ENCODE assay signal across 20 mouse cellular contexts in genomic region chr10:85372108-85372507, GRCm38 (mm10).
"Had no signal": no experiment of that assay in that cellular context is flagged by ENCODE, and none has a peak within 500 bp of the region (broad histone marks: within the 10 kb centered on the region; RNA-seq: fewer than 3 reads in every experiment).

No protein-coding gene starts in this region.

- H3K4me2 ChIP-seq: liver, embryonic 12.5 days; lung, embryonic 14.5 days; midbrain, embryonic 12.5 days; neural tube, embryonic 13.5 days; neural tube, embryonic 15.5 days had no signal

- H3K27ac ChIP-seq: liver, embryonic 12.5 days; liver, embryonic 14.5 days; midbrain, embryonic 10.5 days; midbrain, embryonic 12.5 days; neural tube, embryonic 13.5 days; neural tube, embryonic 15.5 days had no signal

- H3K36me3 ChIP-seq: liver, embryonic 12.5 days; midbrain, embryonic 10.5 days; midbrain, embryonic 12.5 days; neural tube, embryonic 13.5 days; neural tube, embryonic 15.5 days had no signal

- H3K4me1 ChIP-seq: liver, embryonic 12.5 days; midbrain, embryonic 10.5 days; midbrain, embryonic 12.5 days; neural tube, embryonic 13.5 days; neural tube, embryonic 15.5 days had no signal

- DNase-seq: lung, postnatal 14 days; lung, postnatal 4 days; midbrain, embryonic 14.5 days; retina, postnatal 1 day; right cerebral cortex, adult 18-20 months; right cerebral cortex, postnatal 25 days; right cerebral cortex, postnatal 4 days; spleen, adult 18-20 months; thymus, adult 18-20 months; thymus, postnatal 14 days; thymus, postnatal 36 days had no signal

- H3K9ac ChIP-seq: liver, embryonic 12.5 days; liver, embryonic 14.5 days; lung, embryonic 14.5 days; midbrain, embryonic 12.5 days; neural tube, embryonic 13.5 days; neural tube, embryonic 15.5 days had no signal

- H3K9me3 ChIP-seq: liver, embryonic 12.5 days; midbrain, embryonic 10.5 days; midbrain, embryonic 12.5 days; neural tube, embryonic 13.5 days; neural tube, embryonic 15.5 days had no signal

- ATAC-seq: liver, embryonic 12.5 days; midbrain, embryonic 16.5 days had no signal

- H3K4me3 ChIP-seq: liver, embryonic 12.5 days; midbrain, embryonic 10.5 days; midbrain, embryonic 12.5 days; myocyte; neural tube, embryonic 13.5 days; neural tube, embryonic 15.5 days had no signal

- H3K27me3 ChIP-seq: liver, embryonic 12.5 days; midbrain, embryonic 12.5 days; neural tube, embryonic 15.5 days had no signal
